Mouse (Mus musculus): Measurements from ENCODE around the gene Cox14.
"Not testable (repeated sequence)": the region's sequence is repeated elsewhere in the genome, so short reads cannot be mapped to it uniquely, and the experiment has no call there.

The Cox14 gene

GRCm38 (mm10) chr15:99727039-99727438 is 1.6 kb downstream of the Cox14 start:
- not testable (repeated sequence) for DNase-seq (ENCODE audit: low spot score)

GRCm38 (mm10) chr15:99727525-99727924 is 2.1 kb downstream of the Cox14 start:
- DNase-seq (ENCODE audit: low spot score) = no peak

GRCm38 (mm10) chr15:99728211-99728610 is 2.8 kb downstream of the Cox14 start:
- DNase-seq (ENCODE audit: low spot score) = no peak

- DNase-seq (ENCODE audit: low spot score) = no peak
Observed at GRCm38 (mm10) chr15:99729056-99729783, 3.8 kb downstream of the Cox14 start.

GRCm38 (mm10) chr15:99731167-99731566 is 5.7 kb downstream of the Cox14 start:
- no peak for DNase-seq (ENCODE audit: low spot score)

GRCm38 (mm10) chr15:99731678-99732077 is 6.3 kb downstream of the Cox14 start:
- no peak for DNase-seq (ENCODE audit: low spot score)

GRCm38 (mm10) chr15:99733186-99733585 is 7.8 kb downstream of the Cox14 start:
- DNase-seq (ENCODE audit: low spot score) = no peak

GRCm38 (mm10) chr15:99735631-99736030 is 10.2 kb downstream of the Cox14 start:
- DNase-seq (ENCODE audit: low spot score) = peak; percentile 100

GRCm38 (mm10) chr15:99736675-99737074 is 11.3 kb downstream of the Cox14 start:
- no peak for DNase-seq (ENCODE audit: low spot score)

- DNase-seq (ENCODE audit: low spot score) = no peak
Observed at GRCm38 (mm10) chr15:99740229-99740628, 14.8 kb downstream of the Cox14 start.

GRCm38 (mm10) chr15:99754204-99754603 is 28.8 kb downstream of the Cox14 start:
- DNase-seq (ENCODE audit: low spot score) = no peak

GRCm38 (mm10) chr15:99767467-99767866 is 42.0 kb downstream of the Cox14 start:
- no peak for DNase-seq (ENCODE audit: low spot score)

GRCm38 (mm10) chr15:99768761-99769160 is 43.3 kb downstream of the Cox14 start:
- DNase-seq (ENCODE audit: low spot score) = no peak

- no peak for DNase-seq (ENCODE audit: low spot score)
Observed at GRCm38 (mm10) chr15:99771004-99771500, 45.6 kb downstream of the Cox14 start.

- no peak for DNase-seq (ENCODE audit: low spot score)
Observed at GRCm38 (mm10) chr15:99771601-99772276, 46.3 kb downstream of the Cox14 start.

GRCm38 (mm10) chr15:99772277-99772880 is 47.0 kb downstream of the Cox14 start:
- DNase-seq (ENCODE audit: low spot score) = peak; percentile 70

- not testable (repeated sequence) for DNase-seq (ENCODE audit: low spot score)
Observed at GRCm38 (mm10) chr15:99772881-99772924, 47.3 kb downstream of the Cox14 start, which contains the start of gene Cers5. Gene Cers5 (minus strand): TSS chr15:99772885.

GRCm38 (mm10) chr15:99772925-99773324 is 47.5 kb downstream of the Cox14 start:
- no peak for DNase-seq (ENCODE audit: low spot score)
